Mouse (Mus musculus): ENCODE measurements at regions not wholly inside any gene's neighbourhood (a gene's known extent, or its start where the extent isn't known, plus 50 kb on each side); places are given as distances from the start of the nearest gene placed in this dataset.

GRCm38 (mm10) chr9:116253546-116253945, 78.4 kb upstream of the Tgfbr2 start:
- Histone ChIP-seq H3K4me2 (replicated peaks) (no peak overlapping the region), H3K9ac (no peak overlapping the region), H3K27ac (peak overlapping the region; percentile 67), H3K4me1 (peaks cover 15% of the 10 kb centered on the region; the same call in 1 of the 2 replicates), H3K9me3 (peaks cover 4% of the 10 kb centered on the region; the same call in 1 of the 2 replicates), H3K27me3 (no peaks in the 10 kb centered on the region), H3K36me3 (no peaks in the 10 kb centered on the region), H3K4me3 (no peak overlapping the region)
- ATAC-seq (ENCODE audit: low FRiP score, low read depth), result 0 out of 2 replicates have a peak, but pooled peaks have one; percentile 36
- 65% methylated on average over 15 of the region's 15 CpGs for WGBS

- WGBS, result 76% methylated on average over 8 of the region's 8 CpGs
- H3K9me3 ChIP-seq, result peaks cover 4% of the 10 kb centered on the region; the same call in 1 of the 2 replicates
- no peaks in the 10 kb centered on the region for H3K36me3 ChIP-seq
- H3K4me3 ChIP-seq, result no peak overlapping the region
- no peaks in the 10 kb centered on the region for H3K27me3 ChIP-seq
- peak overlapping the region; percentile 67; the same call in 1 of the 2 replicates for H3K27ac ChIP-seq
- no peak overlapping the region for H3K9ac ChIP-seq
- no peak overlapping the region for H3K4me2 ChIP-seq (replicated peaks)
- no peak for ATAC-seq (ENCODE audit: low FRiP score, low read depth)
- peaks cover 15% of the 10 kb centered on the region; the same call in 1 of the 2 replicates for H3K4me1 ChIP-seq
These were observed 77.6 kb upstream of the Tgfbr2 start for GRCm38 (mm10) chr9:116252788-116253187.

GRCm38 (mm10) chr9:116249791-116250190, 74.6 kb upstream of the Tgfbr2 start:
- Histone ChIP-seq H3K4me2 (replicated peaks) (no peak overlapping the region), H3K36me3 (no peaks in the 10 kb centered on the region), H3K27me3 (no peaks in the 10 kb centered on the region), H3K4me1 (peaks cover 15% of the 10 kb centered on the region; the same call in 1 of the 2 replicates), H3K9me3 (peaks cover 4% of the 10 kb centered on the region; the same call in 1 of the 2 replicates), H3K4me3 (no peak overlapping the region), H3K27ac (no peak overlapping the region), H3K9ac (no peak overlapping the region)
- no peak for ATAC-seq (ENCODE audit: low FRiP score, low read depth)
- WGBS, result 81% methylated on average over 2 of the region's 2 CpGs

- no peak for ATAC-seq (ENCODE audit: low FRiP score, low read depth)
- no peaks in the 10 kb centered on the region for H3K27me3 ChIP-seq
- H3K4me2 ChIP-seq (replicated peaks), result no peak overlapping the region
- no peaks in the 10 kb centered on the region for H3K36me3 ChIP-seq
- peaks cover 14% of the 10 kb centered on the region; the same call in 1 of the 2 replicates for H3K4me1 ChIP-seq
- WGBS, result 87% methylated on average over 5 of the region's 5 CpGs
- no peaks in the 10 kb centered on the region for H3K9me3 ChIP-seq
- H3K9ac ChIP-seq, result no peak overlapping the region
- no peak overlapping the region for H3K4me3 ChIP-seq
- no peak overlapping the region for H3K27ac ChIP-seq
These were observed 70.0 kb upstream of the Tgfbr2 start for GRCm38 (mm10) chr9:116245136-116245535.

GRCm38 (mm10) chr9:116244619-116244899, 69.4 kb upstream of the Tgfbr2 start:
- 72% methylated on average over 1 of the region's 1 CpGs for whole genome bisulfite sequencing
- no peak for ATAC-seq (ENCODE audit: low FRiP score, low read depth)
- Histone ChIP-seq H3K27ac (no peak overlapping the region), H3K9ac (no peak overlapping the region), H3K9me3 (no peaks in the 10 kb centered on the region), H3K4me3 (no peak overlapping the region), H3K36me3 (no peaks in the 10 kb centered on the region), H3K4me1 (peaks cover 14% of the 10 kb centered on the region; the same call in 1 of the 2 replicates), H3K4me2 (replicated peaks) (no peak overlapping the region), H3K27me3 (no peaks in the 10 kb centered on the region)

- 79% methylated on average over 8 of the region's 8 CpGs for WGBS
- H3K9me3 ChIP-seq, result no peaks in the 10 kb centered on the region
These were observed 68.8 kb upstream of the Tgfbr2 start for GRCm38 (mm10) chr9:116243775-116244618.

GRCm38 (mm10) chr9:116241933-116242526, 66.9 kb upstream of the Tgfbr2 start:
- H3K4me3 ChIP-seq, result no peak overlapping the region
- no peak for ATAC-seq (ENCODE audit: low FRiP score, low read depth)
- no peak overlapping the region for H3K27ac ChIP-seq
- no peaks in the 10 kb centered on the region for H3K36me3 ChIP-seq
- H3K27me3 ChIP-seq, result no peaks in the 10 kb centered on the region
- peaks cover 7% of the 10 kb centered on the region; the same call in 1 of the 2 replicates for H3K4me1 ChIP-seq
- no peak overlapping the region for H3K9ac ChIP-seq
- H3K9me3 ChIP-seq, result no peaks in the 10 kb centered on the region
- WGBS, result 74% methylated on average over 5 of the region's 5 CpGs
- H3K4me2 ChIP-seq (replicated peaks), result no peak overlapping the region

More at GRCm38 (mm10) chr9:116243775-116244618, 68.8 kb upstream of the Tgfbr2 start:
- H3K27ac ChIP-seq, result no peak overlapping the region
- no peaks in the 10 kb centered on the region for H3K27me3 ChIP-seq
- H3K36me3 ChIP-seq, result no peaks in the 10 kb centered on the region
- H3K4me2 ChIP-seq (replicated peaks), result no peak overlapping the region
- no peak for ATAC-seq (ENCODE audit: low FRiP score, low read depth)
- no peak overlapping the region for H3K9ac ChIP-seq
- H3K4me1 ChIP-seq, result peaks cover 11% of the 10 kb centered on the region; the same call in 1 of the 2 replicates
- H3K4me3 ChIP-seq, result no peak overlapping the region

- no peaks in the 10 kb centered on the region for H3K27me3 ChIP-seq
- ATAC-seq (ENCODE audit: low FRiP score, low read depth), result no peak
- H3K27ac ChIP-seq, result no peak overlapping the region
- no peaks in the 10 kb centered on the region for H3K36me3 ChIP-seq
- 77% methylated on average over 10 of the region's 10 CpGs for WGBS
- no peak overlapping the region for H3K4me3 ChIP-seq
- H3K4me2 ChIP-seq (replicated peaks), result no peak overlapping the region
- H3K4me1 ChIP-seq, result peaks cover 7% of the 10 kb centered on the region; the same call in 1 of the 2 replicates
- no peaks in the 10 kb centered on the region for H3K9me3 ChIP-seq
- no peak overlapping the region for H3K9ac ChIP-seq
These were observed 66.1 kb upstream of the Tgfbr2 start for GRCm38 (mm10) chr9:116241290-116241689.

GRCm38 (mm10) chr9:116236836-116237235, 61.7 kb upstream of the Tgfbr2 start:
- Histone ChIP-seq H3K36me3 (no peaks in the 10 kb centered on the region), H3K9ac (no peak overlapping the region), H3K4me3 (no peak overlapping the region), H3K4me1 (peaks cover 14% of the 10 kb centered on the region), H3K27ac (no peak overlapping the region), H3K27me3 (no peaks in the 10 kb centered on the region), H3K9me3 (no peaks in the 10 kb centered on the region), H3K4me2 (replicated peaks) (no peak overlapping the region)
- no peak for ATAC-seq (ENCODE audit: low FRiP score, low read depth)

- Histone ChIP-seq H3K27ac (no peak overlapping the region; the same call in 1 of the 2 replicates), H3K9ac (no peak overlapping the region), H3K4me3 (no peak overlapping the region), H3K4me2 (replicated peaks) (no peak overlapping the region), H3K27me3 (no peaks in the 10 kb centered on the region), H3K9me3 (no peaks in the 10 kb centered on the region), H3K36me3 (no peaks in the 10 kb centered on the region), H3K4me1 (peaks cover 25% of the 10 kb centered on the region)
- no peak for ATAC-seq (ENCODE audit: low FRiP score, low read depth)
- 66% methylated on average over 7 of the region's 7 CpGs for WGBS
These were observed 59.0 kb upstream of the Tgfbr2 start for GRCm38 (mm10) chr9:116234170-116234569.

- Histone ChIP-seq H3K9me3 (no peaks in the 10 kb centered on the region), H3K27ac (peak overlapping the region; percentile 58), H3K4me3 (no peak overlapping the region), H3K36me3 (no peaks in the 10 kb centered on the region), H3K27me3 (no peaks in the 10 kb centered on the region), H3K9ac (no peak overlapping the region), H3K4me1 (peaks cover 25% of the 10 kb centered on the region), H3K4me2 (replicated peaks) (no peak overlapping the region)
- 0 out of 2 replicates have a peak, but pooled peaks have one; percentile 7 for ATAC-seq (ENCODE audit: low FRiP score, low read depth)
- WGBS, result 85% methylated on average over 10 of the region's 10 CpGs
These were observed 57.2 kb upstream of the Tgfbr2 start for GRCm38 (mm10) chr9:116232386-116232785.
